Mouse (Mus musculus) lung, postnatal 10 days (tissue): Measurements from ENCODE around the gene Creld1.

Experiments used
- DNase-seq: peaks from one replicate; pipeline ENCODE4 v3.0.0; 2021

Gene Creld1

GRCm38 (mm10) chr6:113471297-113471936 lies 11.7 kb upstream of the Creld1 start, which contains the start of gene Il17rc:
Il17rc (plus strand) TSS chr6:113471427.
- DNase-seq = peak; percentile 76

DNA sequence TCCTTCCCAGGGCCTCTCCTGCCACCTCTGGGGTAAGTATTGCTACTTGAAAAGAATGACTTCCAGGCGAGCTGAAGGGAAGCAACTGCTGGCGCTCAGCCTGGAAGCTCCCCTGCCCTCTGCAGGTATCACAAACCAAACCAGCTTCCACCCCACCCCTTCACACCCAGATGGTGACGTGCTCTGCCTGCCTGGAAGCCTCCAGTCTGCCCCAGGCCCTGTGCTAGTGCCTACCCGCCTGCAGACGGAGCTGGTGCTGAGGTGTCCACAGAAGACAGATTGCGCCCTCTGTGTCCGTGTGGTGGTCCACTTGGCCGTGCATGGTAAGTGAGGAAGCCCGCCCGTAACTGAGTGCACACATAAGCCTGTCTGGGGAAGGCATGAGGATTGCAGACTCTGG lies 11.0 kb upstream of the Creld1 start:
- DNase-seq = no peak

DNA sequence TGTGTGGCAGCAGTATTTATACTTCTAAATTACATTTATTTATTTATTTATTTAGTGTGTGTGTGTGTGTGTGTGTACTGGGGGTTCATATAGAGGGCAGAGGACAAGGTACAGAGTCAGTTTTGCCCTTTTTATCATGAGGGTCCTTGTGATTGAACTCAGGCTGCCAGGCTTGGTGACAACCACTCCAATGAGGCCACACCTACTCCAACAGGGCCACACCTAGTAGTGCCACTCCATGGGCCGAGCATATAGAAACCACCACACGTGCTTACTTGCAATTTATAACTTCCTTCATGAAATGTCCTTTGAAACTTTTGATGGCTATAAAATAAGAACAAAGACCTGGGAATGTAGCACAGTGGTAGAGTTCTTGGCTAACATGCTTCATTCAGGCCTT lies 9.9 kb upstream of the Creld1 start:
- no peak for DNase-seq

DNA sequence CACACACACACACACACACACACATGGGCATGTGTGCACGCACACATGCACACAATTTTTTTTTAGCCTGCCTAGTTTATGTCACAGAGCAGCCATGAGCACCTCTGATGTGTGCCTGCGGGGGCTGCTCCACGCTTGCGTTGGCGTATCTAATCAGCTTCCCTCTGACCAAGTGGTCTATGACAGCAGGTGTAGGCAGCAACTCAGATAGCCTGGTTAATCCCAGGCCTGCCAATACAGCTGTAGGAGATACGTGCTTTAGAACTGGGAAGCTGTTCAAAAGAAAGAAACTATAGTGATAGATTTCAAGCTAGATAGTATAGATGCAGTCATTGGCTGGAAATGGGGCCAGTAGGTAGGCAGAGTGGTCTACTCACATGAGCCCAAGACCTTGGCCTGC lies 9.4 kb upstream of the Creld1 start:
- no peak for DNase-seq

DNA sequence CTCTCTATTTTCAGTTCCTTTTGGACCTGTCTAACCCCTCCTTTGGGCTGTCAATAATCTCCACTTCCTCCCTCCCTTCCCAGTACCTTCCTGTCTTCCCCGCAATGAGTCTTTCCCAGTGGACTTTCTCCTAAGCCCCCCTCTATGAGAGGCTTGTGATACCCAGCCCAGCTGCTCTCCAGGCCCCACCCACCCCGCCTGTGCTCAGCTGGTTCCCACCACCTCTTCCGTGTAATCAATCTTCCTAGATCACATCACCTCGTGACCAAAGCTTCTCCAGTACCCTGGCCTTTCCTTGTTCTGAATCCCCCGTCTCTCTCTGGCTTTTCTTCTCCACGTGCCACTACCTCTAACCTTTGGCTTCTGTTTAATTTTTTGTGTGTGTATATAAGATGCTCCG lies 5.7 kb upstream of the Creld1 start:
- no peak for DNase-seq

GRCm38 (mm10) chr6:113478906-113479305 lies 4.2 kb upstream of the Creld1 start:
- no peak for DNase-seq

GRCm38 (mm10) chr6:113480555-113481373 lies 2.3 kb upstream of the Creld1 start:
- peak; percentile 54 for DNase-seq

- no peak for DNase-seq
These were observed 509 bp upstream of the Creld1 start for GRCm38 (mm10) chr6:113482477-113483099.

GRCm38 (mm10) chr6:113483729-113484128 lies 632 bp downstream of the Creld1 start:
- peak; percentile 40 for DNase-seq

- peak; percentile 50 for DNase-seq
These were observed 4.1 kb downstream of the Creld1 start for GRCm38 (mm10) chr6:113487125-113487576.

DNA sequence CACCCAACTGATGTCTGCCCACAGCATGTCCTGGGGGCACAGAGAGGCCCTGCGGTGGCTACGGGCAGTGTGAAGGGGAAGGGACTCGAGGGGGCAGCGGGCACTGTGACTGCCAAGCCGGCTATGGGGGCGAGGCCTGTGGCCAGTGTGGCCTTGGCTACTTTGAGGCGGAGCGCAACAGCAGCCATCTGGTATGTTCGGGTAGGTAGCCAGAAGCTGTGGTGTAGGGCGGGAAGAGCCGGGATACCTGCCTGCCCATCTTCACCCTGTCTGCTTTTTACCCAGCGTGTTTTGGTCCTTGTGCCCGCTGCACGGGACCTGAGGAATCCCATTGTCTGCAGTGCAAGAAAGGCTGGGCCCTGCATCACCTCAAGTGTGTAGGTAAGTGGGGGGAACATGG lies 6.3 kb downstream of the Creld1 start:
- DNase-seq = no peak

- no peak for DNase-seq
These were observed 9.2 kb downstream of the Creld1 start for GRCm38 (mm10) chr6:113492101-113492864.

GRCm38 (mm10) chr6:113494258-113494788 lies 11.2 kb downstream of the Creld1 start:
- DNase-seq = peak; percentile 86

DNA sequence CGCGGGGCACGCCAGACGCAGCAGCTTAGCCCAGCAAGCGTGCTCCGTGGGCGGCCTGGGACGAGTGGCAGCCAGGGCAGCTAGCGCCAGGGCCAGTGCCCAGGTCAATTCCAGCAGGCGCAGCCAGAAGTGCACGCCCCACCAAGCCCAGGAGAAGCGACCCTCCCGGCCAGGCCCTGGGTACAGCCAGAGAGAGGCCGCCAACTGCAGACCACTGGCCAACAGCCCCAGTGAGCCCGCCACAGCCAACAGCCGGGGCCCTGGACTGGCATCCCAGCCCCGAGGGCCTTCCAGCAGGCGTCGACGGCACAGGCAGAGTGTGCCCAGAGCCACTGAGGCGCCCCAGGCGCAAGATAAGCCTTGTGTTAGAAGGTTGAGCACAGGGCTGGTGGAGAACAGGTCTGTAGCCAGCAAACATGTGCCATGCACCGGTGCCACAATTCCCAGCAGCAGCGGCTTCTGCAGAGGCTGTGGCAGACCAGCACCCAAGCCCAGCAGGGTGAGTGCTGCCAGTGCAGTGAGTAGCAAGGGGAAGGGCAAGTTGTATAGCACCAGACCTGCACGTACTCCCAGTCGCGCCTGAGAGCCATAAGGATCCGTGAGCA lies 12.1 kb downstream of the Creld1 start:
- no peak for DNase-seq

- no peak for DNase-seq
These were observed 16.2 kb downstream of the Creld1 start for GRCm38 (mm10) chr6:113499346-113499745.

GRCm38 (mm10) chr6:113501388-113502084 lies 18.4 kb downstream of the Creld1 start, which contains the start of gene Prrt3:
Prrt3 (minus strand) TSS chr6:113501931.
- no peak for DNase-seq

- no peak for DNase-seq
These were observed 19.7 kb downstream of the Creld1 start for GRCm38 (mm10) chr6:113502801-113503200.

DNA sequence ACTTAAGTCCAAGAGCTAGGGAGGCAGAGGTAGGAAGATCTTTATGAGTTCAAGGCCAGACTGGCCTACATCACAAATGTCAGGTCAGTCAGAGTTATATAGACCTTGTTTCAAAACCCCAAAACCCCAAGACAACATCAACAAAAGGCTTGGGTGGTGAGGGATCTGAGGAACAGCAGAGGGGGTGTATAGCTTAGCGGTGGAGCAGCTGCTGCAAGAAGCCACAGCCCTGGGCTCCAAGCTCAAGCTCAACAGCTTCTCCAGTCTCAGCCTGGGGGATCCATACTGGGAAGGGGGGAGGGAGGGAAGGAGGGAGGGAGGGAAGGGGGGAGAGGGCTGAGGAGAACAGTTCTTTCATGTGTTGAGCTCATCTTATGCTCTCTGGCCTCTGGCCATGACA lies 22.6 kb downstream of the Creld1 start:
- no peak for DNase-seq

DNA sequence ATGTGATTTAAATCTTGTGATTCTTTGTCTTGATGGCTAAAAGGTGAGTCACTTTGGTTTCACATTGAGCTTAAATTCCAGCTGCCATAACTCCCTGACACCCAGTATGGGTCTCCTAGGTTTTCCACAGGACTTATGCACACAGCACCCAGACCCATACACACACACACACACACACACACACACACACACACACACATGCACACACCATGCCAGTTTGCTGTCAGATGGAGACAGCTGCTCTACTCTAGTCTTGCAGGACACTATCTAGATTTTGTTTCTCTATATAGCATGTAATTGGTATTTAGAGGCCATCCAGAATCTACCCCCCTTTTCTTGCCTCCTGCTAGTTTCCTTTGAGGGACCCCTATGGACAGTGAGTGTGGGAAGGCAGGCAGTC lies 24.0 kb downstream of the Creld1 start:
- DNase-seq = no peak

- DNase-seq = no peak
These were observed 25.3 kb downstream of the Creld1 start for GRCm38 (mm10) chr6:113508272-113508946.

DNA sequence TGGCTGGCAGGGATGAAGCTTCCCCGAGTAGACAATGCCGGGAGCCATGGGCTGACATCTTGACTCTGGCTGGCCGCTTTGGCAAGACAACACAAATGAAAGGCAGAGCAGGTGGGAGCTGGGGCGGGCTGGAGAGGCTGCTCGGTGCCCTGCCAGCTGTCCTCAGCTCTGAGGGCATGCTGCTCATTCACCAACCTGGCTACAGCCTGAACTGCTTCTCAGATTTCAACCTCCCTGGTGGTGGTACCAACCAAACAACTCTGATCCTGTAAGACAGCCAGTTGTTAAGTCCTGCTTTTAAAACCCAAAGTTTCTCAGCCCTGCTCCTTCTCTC lies 25.8 kb downstream of the Creld1 start:
- DNase-seq = no peak
